Mouse (Mus musculus) CD4-positive helper T cell, adult 2 months (primary cell): ENCODE results near the gene Sf3b4.
"Not testable (repeated sequence)": the region's sequence is repeated elsewhere in the genome, so short reads cannot be mapped to it uniquely, and the experiment has no call there.

ENCODE experiments used
- DNase-seq: peaks from one replicate; pipeline ENCODE4 v3.0.0-alpha.2; 2012; ENCODE audit warnings: low read depth, missing footprints, low spot score

Gene Sf3b4

GRCm38 (mm10) chr3:96173185-96173584, 1.1 kb downstream of the Sf3b4 start:
- DNase-seq: no peak

GRCm38 (mm10) chr3:96174042-96174441, 1.9 kb downstream of the Sf3b4 start:
- DNase-seq: not testable (repeated sequence)

DNA sequence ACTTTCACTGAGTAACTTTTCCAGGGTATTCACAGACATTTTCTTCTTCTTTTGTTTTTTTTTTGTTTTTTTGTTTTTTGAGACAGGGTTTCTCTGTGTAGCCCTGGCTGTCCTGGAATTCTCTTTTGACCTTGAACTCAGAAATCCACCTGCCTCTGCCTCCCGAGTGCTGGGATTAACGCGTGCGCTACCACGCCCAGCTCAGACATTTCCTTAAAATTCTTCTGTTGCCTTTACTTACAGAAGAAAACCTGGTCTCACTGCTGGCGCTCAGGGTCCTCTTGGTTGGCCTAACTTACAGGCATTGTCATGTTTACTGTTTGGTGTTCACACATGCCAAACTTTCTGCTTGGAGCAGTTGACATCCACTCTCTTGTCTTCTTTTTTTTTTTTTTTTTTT, 3.1 kb downstream of the Sf3b4 start:
- DNase-seq: no peak

- DNase-seq: no peak
Measured at GRCm38 (mm10) chr3:96178427-96178826, 6.3 kb downstream of the Sf3b4 start.

GRCm38 (mm10) chr3:96178902-96179301, 6.8 kb downstream of the Sf3b4 start:
- DNase-seq: no peak

DNA sequence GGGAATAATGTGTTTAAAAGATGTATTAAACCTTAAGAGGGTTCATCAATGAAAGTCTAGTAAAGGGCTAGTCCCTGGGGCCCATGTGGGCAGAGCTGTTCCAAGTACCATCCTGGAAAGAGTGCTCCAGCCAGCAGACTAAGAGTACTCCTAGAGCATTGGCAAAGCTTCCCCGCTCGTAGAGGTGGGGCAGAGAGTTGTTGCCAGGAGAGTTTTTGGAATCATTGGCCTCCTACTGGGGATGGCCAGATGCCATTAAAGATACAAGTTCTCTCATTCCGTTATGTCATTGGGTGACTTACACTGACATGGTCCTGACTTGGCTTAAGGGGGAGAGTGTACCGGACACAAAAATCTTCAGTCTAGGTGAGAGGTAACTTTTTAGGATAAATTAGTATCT, 7.4 kb downstream of the Sf3b4 start:
- DNase-seq: no peak

DNA sequence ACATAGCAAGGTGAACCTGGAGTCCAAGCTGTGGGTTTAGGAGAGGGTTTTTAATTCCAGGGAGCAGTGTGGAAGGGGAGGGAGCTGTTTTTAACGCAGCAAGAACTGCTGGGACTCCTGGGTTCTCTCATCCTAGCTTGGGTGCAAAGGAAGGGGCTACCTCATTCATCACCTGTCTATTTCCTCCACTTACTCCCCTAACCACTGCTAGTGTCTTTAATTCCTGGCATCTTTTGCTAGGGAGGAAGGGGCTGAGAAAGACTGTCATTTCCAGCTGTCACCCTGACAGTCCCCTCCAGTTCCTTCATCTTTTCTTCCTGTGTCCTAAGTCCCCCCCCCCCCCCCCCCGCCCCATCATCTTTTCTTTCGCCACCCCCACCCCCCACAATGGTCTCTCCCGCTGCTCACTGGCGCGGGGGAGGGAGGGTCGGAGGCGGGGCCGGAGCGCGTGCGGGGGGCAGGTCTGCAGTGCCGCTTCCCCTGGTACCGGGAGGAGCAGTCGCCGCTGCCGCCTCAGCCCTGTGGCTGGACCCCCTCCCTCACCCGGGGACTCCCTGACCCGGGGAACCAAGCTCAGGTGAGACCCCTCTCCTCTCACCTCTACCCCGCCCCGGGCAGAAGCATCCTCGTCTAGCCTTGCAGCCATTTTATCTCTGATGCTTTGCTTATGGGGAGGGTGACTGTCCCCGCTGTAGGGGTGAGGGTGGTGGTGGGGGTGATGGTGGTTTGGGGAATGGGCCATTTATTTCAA, 8.8 kb downstream of the Sf3b4 start, which contains the start of gene Sv2a:
Gene Sv2a (plus strand): TSS at position 425 of the 751 bp plus-strand sequence.
- DNase-seq: peak; percentile 71

DNA sequence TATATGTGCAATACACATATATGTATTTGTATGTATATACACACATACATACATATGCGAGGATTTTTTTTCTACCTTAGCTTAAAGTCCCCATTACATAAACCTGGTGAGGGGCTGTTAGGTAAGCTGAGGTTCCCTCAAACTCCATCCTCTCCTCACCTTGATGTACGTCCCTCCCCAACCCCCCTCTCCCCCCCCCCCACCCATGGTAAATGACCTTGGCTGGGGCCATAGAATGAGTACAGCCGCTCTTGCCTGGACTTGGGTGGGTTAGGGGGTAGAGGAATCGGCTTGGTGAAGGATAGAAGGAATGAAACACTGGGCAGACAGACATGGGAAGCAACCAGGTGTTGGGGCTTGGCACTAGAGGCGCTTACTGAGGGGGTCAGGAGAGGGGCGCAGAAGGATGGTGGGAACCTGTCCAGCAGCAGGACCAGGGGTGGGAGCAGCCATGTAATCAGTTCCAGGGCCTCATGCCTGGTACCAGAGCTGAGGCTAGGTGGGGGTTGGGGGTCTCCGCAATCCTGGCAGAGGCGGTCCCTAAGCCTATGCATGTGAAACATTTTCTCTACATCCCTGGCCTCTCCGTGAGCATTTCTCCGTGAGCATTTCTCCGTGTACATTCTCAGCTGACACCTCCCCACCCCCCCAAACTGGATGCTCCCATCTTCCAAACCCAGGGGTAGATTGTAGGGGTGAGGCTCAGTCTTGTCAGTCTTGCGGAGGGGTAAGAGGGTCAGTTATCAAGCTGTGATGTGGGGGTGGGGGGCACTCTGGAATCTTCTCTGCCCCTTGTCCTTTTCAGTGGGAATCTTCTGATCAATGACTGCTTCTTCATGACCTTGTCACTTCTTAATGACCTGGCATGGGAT, 9.6 kb downstream of the Sf3b4 start:
- no peak for DNase-seq

- no peak for DNase-seq
Measured at GRCm38 (mm10) chr3:96182382-96182776, 10.2 kb downstream of the Sf3b4 start.

DNA sequence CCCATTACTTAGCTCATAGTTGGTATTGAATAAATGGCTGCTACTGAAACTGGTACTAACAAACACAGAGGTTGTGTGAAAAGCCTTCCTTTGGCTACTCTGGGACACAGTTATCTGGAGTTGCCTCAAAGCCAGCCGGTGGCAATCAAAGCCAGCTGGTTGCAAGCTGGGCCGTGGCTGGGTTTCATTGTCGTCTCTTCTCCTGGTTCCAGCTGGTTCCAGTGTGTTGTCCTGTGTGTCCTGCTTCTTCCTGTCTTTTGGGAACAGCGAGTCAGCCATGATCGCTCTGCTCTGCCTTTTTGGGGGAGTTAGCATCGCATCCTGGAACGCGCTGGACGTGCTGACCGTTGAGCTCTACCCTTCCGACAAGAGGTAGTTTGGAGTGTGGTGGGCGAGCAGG, 20.8 kb downstream of the Sf3b4 start:
- DNase-seq: no peak

DNA sequence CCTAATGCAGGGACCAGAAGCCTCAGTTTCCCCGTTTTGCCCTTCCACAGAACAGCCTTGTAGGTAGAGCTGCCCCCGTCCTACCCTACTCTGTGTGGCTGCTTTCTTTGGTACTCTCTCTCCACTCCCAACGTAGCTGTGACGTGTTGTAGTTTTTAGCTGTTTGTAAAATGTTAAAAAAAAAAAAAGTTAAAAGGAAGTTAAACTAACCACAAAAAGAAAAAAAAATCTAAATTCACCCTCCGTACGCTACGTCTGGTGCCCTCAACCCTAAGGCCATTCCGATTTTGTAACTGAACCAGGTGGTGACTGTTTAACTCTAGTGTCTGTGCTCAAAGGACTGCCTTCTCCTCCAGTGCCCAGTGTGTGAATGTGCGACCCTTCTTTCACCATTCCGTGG, 22.8 kb downstream of the Sf3b4 start:
- DNase-seq: peak; percentile 45

- no peak for DNase-seq
Measured at GRCm38 (mm10) chr3:96195616-96196313, 23.6 kb downstream of the Sf3b4 start.

GRCm38 (mm10) chr3:96196437-96197128, 24.5 kb downstream of the Sf3b4 start:
- DNase-seq: no peak

GRCm38 (mm10) chr3:96197129-96197749, 25.1 kb downstream of the Sf3b4 start:
- DNase-seq: peak; percentile 91

DNA sequence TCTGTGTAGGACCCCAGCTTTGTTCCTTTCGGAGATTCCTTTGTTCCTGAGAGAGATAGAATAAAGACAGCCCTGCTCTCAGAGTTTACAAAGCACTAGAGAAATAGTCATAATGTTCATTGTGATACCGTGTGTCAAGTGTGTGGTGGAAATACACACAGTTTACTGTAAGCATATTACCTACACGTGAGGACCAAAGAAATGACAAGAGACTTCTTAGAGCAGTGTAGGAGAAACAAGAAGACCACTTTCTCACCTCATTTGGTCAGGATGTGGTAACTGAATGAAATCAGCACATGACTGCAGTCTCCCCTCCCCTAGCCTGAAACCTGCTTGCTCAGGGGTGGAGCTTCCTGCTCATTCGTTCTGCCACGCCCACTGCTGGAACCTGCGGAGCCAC, 26.0 kb downstream of the Sf3b4 start:
- DNase-seq: peak; percentile 90

DNA sequence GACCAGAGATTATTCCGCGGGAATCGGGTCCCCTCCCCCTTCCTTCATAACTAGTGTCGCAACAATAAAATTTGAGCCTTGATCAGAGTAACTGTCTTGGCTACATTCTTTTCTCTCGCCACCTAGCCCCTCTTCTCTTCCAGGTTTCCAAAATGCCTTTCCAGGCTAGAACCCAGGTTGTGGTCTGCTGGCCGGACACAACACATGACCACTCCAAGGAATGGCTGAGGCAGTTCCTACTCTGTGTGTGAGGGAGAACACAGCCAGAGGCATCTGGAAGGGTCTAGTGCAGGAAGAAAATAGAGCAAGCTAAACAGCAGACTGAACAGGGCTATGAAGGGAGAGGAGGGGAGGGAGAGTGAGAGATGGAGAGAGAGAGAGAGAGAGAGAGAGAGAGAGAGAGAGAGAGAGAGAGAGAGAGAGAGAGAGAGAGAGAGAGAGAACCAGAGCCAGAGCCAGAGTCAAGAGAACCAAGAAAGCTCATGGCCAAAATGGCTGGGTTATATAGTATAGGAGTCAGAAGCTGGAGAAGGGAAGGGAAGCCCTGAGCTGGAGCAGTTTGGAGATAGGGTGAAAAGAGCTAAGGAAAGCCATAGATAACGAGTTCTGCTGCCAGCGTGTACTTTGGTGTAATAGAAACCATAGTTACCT, 26.6 kb downstream of the Sf3b4 start:
- DNase-seq: not testable (repeated sequence)

- DNase-seq: no peak
Measured at GRCm38 (mm10) chr3:96199731-96200130, 27.6 kb downstream of the Sf3b4 start.

DNA sequence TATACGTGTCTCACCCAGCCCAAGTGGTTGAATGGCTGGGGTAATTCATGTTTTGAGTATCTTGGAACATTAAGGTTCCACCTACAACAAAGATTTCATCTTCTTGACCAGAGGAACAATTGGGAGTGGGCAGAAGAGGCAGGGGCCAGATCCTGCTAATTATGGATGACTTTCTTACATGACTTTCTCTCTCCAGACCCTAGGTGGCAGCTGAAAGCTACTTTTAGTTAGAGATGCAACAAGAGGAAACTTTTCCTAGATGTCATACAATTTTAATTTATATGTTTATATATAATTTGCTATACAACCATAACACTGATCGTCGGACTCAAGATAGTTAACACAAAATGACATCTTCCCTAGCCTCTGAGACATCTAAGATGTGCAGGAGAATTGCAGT, 35.7 kb downstream of the Sf3b4 start:
- DNase-seq: no peak

DNA sequence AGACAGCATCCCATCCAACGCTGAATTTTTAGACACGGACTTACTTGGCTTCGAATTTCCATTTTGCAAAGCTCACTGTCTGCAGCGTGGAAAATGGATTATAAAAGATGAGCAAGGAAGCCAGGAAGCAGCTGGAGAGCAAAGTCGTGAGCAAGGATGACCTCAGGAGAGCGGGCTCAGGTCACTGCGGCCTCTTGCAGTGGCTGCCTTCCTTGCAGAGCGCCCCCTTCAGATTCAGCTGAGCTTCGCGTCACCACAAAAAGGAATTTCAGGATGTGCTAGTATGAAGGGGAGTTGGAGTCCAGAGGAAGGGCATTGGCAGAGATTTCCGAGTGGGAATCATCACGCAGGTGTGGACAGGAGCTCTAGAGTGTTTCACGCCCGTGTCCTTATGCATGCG, 37.1 kb downstream of the Sf3b4 start:
- no peak for DNase-seq

- no peak for DNase-seq
Measured at GRCm38 (mm10) chr3:96219191-96219641, 47.1 kb downstream of the Sf3b4 start.
